Mouse (Mus musculus) lung, adult 2 months (tissue): Measurements from ENCODE around the gene Gm32742.

Source experiments
- CTCF ChIP-seq: fragments of 200-500 bp; IDR thresholded peaks from 2 replicates; pipeline ENCODE4 v1.5.1; 2011; ENCODE audit warnings: mild to moderate bottlenecking, low read length, control low read depth; ENCODE audit not compliant: insufficient read depth
- POLR2A ChIP-seq: fragments of 200-500 bp; IDR thresholded peaks from 2 replicates; pipeline ENCODE4 v1.6.1; 2011; ENCODE audit warnings: low read depth, mild to moderate bottlenecking, control low read depth, low read length, borderline replicate concordance; ENCODE audit errors: extremely low read depth

GRCm38 (mm10) chr9:51190655-51191054, 25.3 kb upstream of the Gm32742 start:
- TF ChIP-seq POLR2A (no peak), CTCF (no peak)
